In the genomic region with DNA sequence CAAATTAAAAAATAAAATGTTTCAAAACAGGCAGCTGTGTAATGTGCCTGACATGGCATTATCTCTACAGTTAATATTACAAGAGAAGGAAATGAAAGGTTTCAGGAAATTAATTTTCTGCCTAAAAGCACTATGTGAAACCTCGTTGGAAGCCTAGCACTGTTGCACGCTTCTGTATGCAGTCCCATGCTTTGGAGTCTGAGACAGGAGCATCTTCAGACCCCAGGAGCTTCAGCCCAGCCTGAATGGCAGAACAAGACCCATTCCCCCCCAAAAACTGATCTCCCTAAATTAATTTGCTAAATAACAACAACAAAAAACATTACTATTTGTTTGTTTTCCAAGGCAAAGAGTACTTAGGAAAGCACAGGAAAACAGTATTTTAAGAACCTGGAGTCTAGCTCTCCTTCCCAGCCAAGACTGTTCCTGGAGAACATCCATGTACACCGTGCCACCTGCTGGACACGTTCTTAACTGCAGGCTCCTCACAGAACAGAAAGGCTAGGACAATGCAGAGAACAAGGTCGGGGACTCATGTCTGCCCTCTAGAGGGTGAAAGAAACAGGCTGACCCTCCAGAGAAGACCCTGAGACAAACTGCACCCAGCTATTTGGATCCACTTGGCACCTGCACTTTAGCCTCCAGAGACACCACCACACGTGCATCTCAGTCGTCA, we compare ENCODE assay signal across 9 mouse cellular contexts. TPM values are rescaled to one million over a fixed set of nuclear protein-coding genes. Genes with fewer than 3 reads are reported as not detected.
DNase-seq lines count a peak whose midpoint lies in the region; ATAC-seq lines count a peak whose summit lies in the region.
"Not testable (repeated sequence)": the region's sequence is repeated elsewhere in the genome, so short reads cannot be mapped to it uniquely, and the experiment has no call there.
"Had no signal": no experiment of that assay in that cellular context is flagged by ENCODE, and none has a peak within 500 bp of the region (broad histone marks: within the 10 kb centered on the region; RNA-seq: fewer than 3 reads in every experiment).

No protein-coding gene starts in this region.

- H3K27me3 ChIP-seq in midbrain, embryonic 15.5 days (replicated peaks): not testable (repeated sequence)

- not testable (repeated sequence) for H3K4me1 ChIP-seq in midbrain, embryonic 15.5 days

- not testable (repeated sequence) for H3K4me3 ChIP-seq in midbrain, embryonic 15.5 days

- H3K4me2 ChIP-seq in midbrain, embryonic 15.5 days: not testable (repeated sequence)

- not testable (repeated sequence) for H3K9me3 ChIP-seq in midbrain, embryonic 15.5 days

- DNase-seq in adrenal gland, postnatal 10 days: peak; percentile 83
- DNase-seq in embryo, embryonic 11.5 days (ENCODE audit: low read depth, low spot score): peak; percentile 64
- peak; percentile 88 for DNase-seq in kidney, adult 9 months
- DNase-seq in left cerebral cortex, postnatal 36 days (ENCODE audit: low spot score in 2 of 2): peak; percentile 71 to 84
- DNase-seq in spleen, adult 18-20 months: peak; percentile 36 to 60

- 16% methylated on average over 7 of the region's 7 CpGs for WGBS in midbrain, embryonic 15.5 days

- H3K36me3 ChIP-seq in midbrain, embryonic 15.5 days (replicated peaks): not testable (repeated sequence)

- peak; percentile 48 for ATAC-seq in granulocyte monocyte progenitor cell, adult 5-6 weeks (replicated peaks; ENCODE audit: poor library complexity, severe bottlenecking)
- peak; percentile 93 for ATAC-seq in midbrain, embryonic 15.5 days (replicated peaks)

- H3K27ac ChIP-seq in midbrain, embryonic 15.5 days: not testable (repeated sequence)

- intact Hi-C loops in left cerebral cortex, postnatal 36 days (cut with DNase I): loop anchor here (10.0 kb wide), 1 partner anchor 53 kb away; a partner anchor contains a TSS

- H3K9ac ChIP-seq in midbrain, embryonic 15.5 days: not testable (repeated sequence)

RNA-seq across cellular contexts. Expression of a gene that starts 14.5 kb away (rescaled TPM):
- not detected for total RNA-seq in adrenal gland, postnatal 10 days (2021)
- total RNA-seq in granulocyte monocyte progenitor cell, adult 5-6 weeks (2014; fragmentation: Nextera tagmentation): not detected in 2 replicates
- total RNA-seq in granulocyte monocyte progenitor cell, adult 5-6 weeks (2017): not detected in 2 replicates
- not detected for total RNA-seq in left cerebral cortex, postnatal 36 days (2021)
- polyA plus RNA-seq in midbrain, embryonic 15.5 days (2015; fragmentation: Nextera tagmentation; extraction: Ambion mirVana): not detected in 2 replicates
- polyA plus RNA-seq: heart, embryonic 16.5 days; stomach, embryonic 16.5 days had no signal

RNA-seq across cellular contexts. Expression of a gene that starts 28.1 kb away (rescaled TPM):
- not detected for total RNA-seq in adrenal gland, postnatal 10 days (2021)
- not detected in 2 replicates for total RNA-seq in granulocyte monocyte progenitor cell, adult 5-6 weeks (2014; fragmentation: Nextera tagmentation)
- not detected in 2 replicates for total RNA-seq in granulocyte monocyte progenitor cell, adult 5-6 weeks (2017)
- total RNA-seq in left cerebral cortex, postnatal 36 days (2021): not detected
- polyA plus RNA-seq in midbrain, embryonic 15.5 days (2015; fragmentation: Nextera tagmentation; extraction: Ambion mirVana): not detected in 2 replicates
- polyA plus RNA-seq: heart, embryonic 16.5 days; stomach, embryonic 16.5 days had no signal

RNA-seq across cellular contexts. Expression of a gene that starts 38.3 kb away (rescaled TPM):
- total RNA-seq in adrenal gland, postnatal 10 days (2021): not detected
- not detected in 2 replicates for total RNA-seq in granulocyte monocyte progenitor cell, adult 5-6 weeks (2014; fragmentation: Nextera tagmentation)
- not detected in 2 replicates for total RNA-seq in granulocyte monocyte progenitor cell, adult 5-6 weeks (2017)
- total RNA-seq in left cerebral cortex, postnatal 36 days (2021): not detected
- not detected in 2 replicates for polyA plus RNA-seq in midbrain, embryonic 15.5 days (2015; fragmentation: Nextera tagmentation; extraction: Ambion mirVana)
- polyA plus RNA-seq: heart, embryonic 16.5 days; stomach, embryonic 16.5 days had no signal

RNA-seq across cellular contexts. Expression of a gene that starts 56.1 kb away (rescaled TPM):
- total RNA-seq in adrenal gland, postnatal 10 days (2021): 1 to 10 TPM; 7.7 to 7.8 TPM
- 1.8 and 2.1 TPM in 2 replicates for total RNA-seq in granulocyte monocyte progenitor cell, adult 5-6 weeks (2014; fragmentation: Nextera tagmentation)
- 0.26 and 0.39 TPM in 2 replicates for total RNA-seq in granulocyte monocyte progenitor cell, adult 5-6 weeks (2017)
- 10 to 100 TPM; 29.4 to 34.5 TPM for total RNA-seq in left cerebral cortex, postnatal 36 days (2021)
- polyA plus RNA-seq in midbrain, embryonic 15.5 days (2015; fragmentation: Nextera tagmentation; extraction: Ambion mirVana): 27.7 and 28.5 TPM in 2 replicates
